Mouse (Mus musculus) gastrocnemius, postnatal 36 days (tissue): ENCODE measurements around the gene Klhl7. TPM values are rescaled to one million over a fixed set of nuclear protein-coding genes. Genes with fewer than 3 reads are reported as not detected.
A peak's percentile ranks its signal among the peaks of the same experiment; 100 is the strongest.

Experiments
- DNase-seq, 2 experiments: peaks; one replicate each; pipeline ENCODE4 v3.0.0; 2022
- intact Hi-C: fragments of 180-260 bp; cut with DNase I; formaldehyde crosslinking; loops from one replicate; pipeline ENCODE4 v1.15.1; 2025
- long read RNA-seq, 2 experiments: library from polyadenylated mRNA; stranded (forward); transcript quantifications; one replicate each; pipeline ENCODE4 v2.0.0; 2021
- total RNA-seq, 2 experiments: library from RNA; stranded (reverse); gene quantifications; 2 replicates each; pipeline ENCODE4 v1.2.3; 2021

The Klhl7 gene
- total RNA-seq, result 10 to 100 TPM; 28.8 to 35.7 TPM
- long read RNA-seq, experiment 1, transcript Klhl7-201 (11 exons, 2,966 nt), result major isoform, 6 of 12 reads
- long read RNA-seq, experiment 1, partial matches to known transcripts, result 2 of 12 reads
- long read RNA-seq, experiment 1, other reads (novel, unspliced or antisense), result 4 of 12 reads
- long read RNA-seq, experiment 2, transcript Klhl7-201 (11 exons, 2,966 nt), result major isoform, 29 of 34 reads
- long read RNA-seq, experiment 2, partial matches to known transcripts, result 0 of 34 reads
- long read RNA-seq, experiment 2, other reads (novel, unspliced or antisense), result 5 of 34 reads

DNA sequence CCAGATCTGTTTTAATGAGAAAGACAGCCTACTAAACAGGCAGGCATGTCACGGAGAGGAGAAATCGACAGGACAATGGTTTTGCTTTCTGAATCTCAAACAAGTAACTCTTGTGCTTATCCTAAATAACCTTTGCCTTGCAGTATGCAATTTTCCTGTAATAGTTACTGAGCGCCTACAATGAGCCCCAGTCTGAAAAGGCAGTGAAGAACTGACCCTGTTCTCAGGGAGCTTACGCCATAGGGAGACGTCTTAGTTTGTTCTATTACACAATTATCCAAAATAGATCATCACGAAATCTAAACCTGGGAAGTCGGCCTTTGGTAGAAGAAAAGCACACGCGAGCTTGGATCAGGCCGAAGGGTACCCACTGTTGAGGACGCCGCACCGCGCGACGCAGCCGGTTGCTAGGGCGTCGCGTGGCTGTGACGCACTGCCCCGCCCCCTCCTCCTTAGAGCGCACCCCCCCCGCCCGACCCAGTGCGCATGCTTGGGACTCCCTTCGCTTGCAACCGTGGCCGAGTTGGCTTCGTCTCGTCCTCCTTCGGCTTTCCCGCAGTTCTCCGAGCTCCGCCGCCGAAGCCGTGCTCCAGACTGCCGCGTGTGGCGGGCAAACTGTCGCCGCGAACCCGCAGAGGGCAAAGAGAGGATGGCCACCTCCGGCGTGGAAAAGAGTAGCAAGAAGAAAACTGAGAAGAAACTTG is at the start of gene Klhl7:
Gene Klhl7 (plus strand): TSS at position 500 of the 704 bp plus-strand sequence.
- peak; percentile 81 for DNase-seq
- intact Hi-C loops, result loop anchor here (2.0 kb wide), 1 partner anchor 65 kb away; the partner anchor contains the start of gene Nupl2

DNA sequence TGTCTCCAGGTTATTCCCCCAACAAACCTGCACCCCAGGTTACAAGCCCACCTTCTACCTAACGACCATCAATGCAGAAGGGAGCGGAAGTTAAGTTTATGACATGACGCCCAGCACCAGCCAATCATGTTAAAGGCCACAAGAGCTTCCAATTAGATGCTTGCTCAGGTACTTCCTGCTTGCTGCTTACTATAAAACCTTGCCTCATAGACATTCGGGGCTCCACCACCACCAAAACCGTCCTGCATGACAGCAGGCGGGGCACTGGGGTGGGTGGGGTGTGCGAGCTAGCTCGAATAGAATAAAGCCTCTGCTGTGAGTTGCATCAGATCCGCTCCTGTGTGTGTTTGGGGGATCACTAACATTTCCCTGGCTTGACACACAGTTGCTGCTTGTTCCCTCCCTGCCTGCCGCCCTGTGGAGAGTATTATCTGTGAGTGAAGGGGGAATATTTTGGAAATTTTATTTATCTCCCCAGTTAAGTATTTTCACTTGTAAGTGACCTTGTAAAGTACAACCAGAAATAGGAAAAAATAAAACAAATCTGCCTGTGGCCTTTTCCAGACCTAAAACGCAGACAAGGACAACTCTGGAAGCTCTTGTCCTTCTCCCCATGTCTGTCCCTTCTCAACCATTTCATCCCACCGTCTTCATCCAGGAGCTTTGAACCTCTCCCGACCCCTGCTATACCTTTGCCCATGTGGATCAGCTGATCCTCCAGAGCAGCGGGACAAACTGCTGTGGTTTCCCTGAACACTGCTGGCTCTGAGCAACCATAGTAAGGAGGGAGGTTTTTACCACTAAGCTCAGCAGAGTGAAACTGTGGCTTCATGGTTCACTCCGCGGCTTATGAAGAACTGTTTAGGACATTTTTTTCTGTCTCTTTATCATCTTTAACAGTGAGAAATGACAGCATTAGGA is 48.4 kb upstream of the Klhl7 start:
- no peak for DNase-seq
- intact Hi-C loops, result no loop called here

DNA sequence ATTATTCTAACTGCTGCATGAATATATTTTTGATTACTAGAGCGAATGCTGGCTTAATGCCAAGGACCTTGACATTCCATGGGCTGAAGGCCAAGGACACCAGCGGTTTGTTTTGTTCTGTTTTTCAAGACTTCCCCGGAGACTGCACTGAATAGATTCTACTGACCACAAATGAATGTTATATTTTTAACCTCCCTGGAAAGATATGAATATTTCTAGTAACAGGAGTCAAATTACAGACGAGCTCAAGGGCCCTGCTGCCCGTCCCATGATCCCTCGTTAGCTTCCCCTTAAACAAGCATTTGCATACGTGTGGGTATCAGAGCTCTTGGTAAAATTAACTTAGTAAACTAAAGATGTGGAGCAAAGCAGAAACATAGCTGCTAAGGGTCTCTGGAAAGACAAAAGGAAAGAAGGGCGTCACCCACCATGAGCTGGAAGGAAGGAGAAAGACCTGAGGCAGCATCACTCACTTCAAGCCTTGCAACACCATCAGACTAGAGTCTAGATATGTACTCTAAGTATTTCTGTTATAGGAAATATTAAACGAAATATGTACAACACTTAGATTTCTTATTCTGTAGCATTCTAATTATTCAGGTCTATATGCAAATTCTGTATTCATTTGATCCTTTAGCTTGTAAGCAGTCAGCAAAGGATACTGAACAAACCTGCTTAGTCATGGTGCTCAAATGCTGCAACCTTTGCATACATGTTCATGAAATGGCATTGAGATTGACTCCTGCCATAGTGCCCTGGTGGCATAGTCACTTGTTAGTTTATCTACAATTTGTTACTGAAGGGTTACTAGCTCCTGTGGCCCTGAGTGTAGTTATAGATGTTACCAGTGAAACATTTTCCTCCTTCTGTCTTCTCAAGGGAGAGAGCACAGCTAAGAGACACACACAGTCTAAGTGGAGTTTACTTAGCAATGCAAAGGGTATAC is 46.9 kb upstream of the Klhl7 start:
- DNase-seq, result no peak
- intact Hi-C loops, result no loop called here

DNA sequence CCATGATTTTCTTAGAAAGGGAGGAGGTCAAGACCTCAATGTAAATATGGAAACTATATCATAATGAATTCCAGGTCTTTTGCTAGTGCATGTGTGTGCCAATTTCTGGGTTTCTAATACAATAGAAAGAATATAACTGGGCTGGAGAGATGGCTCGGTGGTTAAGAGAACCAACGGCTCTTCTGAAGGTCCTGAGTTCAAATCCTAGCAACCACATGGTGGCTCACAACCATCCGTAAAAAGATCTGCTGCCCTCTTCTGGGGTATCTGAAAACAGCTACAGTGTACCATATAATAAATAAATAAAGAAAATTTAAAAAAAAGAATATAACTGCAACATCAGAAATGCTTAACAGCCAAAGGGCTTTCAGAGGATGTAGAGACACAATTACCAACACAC is 46.0 kb upstream of the Klhl7 start:
- intact Hi-C loops, result no loop called here
- DNase-seq, result no peak

DNA sequence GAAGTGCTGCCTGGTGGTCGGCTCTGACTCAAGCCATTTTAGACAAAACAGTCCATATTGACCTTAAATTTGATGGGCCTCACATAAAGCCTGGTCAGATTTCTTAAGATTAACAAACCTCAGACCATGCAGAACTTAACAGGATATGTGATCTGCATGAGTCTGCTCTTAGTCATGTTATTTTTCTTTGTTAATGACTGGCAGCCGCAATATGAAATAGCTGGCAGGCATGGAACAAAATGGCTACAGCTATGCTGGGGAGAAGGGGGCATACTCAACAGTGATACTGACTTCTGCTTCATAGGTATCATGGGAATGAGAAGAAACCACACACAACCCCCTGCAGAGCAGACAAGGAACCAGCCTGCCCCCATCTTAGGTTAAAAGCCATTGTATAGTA is 43.5 kb upstream of the Klhl7 start:
- no peak for DNase-seq
- intact Hi-C loops, result no loop called here

DNA sequence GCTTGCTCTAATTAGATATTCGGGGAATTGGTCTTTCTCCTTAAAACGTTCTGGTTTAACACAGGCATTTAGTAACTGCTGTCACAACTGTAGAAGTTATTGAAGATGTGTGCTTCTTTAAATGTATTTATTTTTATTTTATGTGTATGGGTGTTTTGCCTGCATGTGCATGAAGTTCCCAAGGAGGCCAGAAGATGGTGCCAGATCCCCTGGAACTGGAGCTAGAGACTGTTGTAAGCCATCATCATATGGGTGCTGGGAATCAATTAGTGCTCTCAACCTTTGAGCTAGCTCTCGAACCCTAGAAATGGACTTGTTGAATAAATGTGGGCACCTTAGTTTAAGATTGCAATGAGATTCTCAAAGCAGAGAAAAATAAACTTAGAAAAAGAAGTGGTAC is 42.8 kb upstream of the Klhl7 start:
- DNase-seq, result no peak
- intact Hi-C loops, result no loop called here

DNA sequence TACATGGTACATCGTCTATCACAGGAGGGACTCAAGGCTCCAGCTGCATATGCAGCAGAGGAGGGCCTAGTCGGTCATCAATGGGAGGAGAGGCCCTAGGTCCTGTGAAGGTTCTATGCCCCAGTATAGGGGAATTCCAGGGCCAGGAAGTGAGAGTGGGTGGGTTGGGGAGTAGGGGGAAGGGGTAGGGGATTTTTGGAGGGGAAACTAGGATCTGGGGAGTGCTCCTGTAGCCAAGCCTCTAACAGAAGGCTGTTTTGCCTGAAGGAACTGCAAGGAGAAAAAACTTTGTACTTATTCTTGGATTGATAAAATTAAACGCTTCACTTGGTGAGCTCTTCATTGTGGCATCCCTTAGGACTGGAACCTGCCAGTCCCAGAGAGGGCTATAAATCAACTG is 39.5 kb upstream of the Klhl7 start:
- DNase-seq, result no peak
- intact Hi-C loops, result no loop called here

DNA sequence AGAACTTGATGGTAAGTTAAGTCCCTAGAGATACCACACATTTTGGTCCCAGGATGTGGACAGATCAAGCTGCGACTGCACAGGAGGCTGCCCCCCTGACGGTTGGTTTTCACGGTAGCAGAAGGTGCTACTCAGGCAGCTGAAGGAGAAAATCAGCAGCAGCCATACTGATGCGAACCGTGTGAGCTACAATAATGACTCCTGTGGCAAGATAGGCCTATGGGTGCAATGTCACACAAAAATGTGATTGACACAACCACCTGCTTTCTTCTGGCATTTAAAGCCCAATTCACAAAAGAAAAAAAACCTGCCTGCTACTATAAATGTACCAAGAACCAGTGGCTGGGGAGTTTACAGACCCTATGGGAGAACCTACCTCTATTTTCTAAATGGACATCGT is 37.4 kb upstream of the Klhl7 start:
- intact Hi-C loops, result no loop called here
- no peak for DNase-seq

DNA sequence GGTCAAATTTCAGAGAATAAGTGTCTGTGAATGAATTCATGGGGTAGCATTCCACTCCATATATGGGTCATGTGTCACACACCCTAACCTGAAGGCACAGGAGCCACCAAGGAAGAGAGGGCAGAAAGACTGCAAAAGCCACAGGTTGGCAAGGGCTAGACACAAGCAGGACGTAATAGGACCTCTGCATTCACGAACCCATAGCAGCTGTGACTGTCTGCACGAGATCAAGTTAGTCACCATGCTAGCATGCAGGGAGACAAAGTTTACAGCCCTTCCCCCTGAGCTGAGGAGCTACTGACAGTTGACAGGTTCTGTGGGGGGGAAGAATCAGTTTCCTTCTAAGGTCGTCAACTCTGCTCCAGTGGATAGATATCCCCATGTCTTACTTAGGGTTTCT is 36.9 kb upstream of the Klhl7 start:
- intact Hi-C loops, result no loop called here

DNA sequence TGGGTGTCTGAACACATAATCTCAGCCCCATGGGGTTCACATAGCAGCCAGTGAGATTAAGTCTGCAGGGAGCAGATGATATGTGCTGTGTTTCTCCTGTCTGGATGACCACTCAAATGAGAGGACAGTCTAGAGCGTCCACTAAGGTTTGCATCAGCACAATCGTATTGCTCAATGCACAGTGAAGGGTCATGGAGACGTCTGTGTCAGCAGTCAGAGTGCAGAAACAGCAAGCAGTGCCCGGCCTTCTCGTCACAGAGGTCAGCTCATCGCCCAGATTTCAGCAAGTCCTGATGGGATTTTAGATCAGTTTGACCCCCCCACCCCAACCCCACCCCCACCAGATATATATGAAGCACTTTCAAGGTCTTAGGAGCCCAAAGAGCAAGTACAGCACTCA is 31.4 kb upstream of the Klhl7 start:
- DNase-seq, result no peak
- intact Hi-C loops, result no loop called here

More for the DNA sequence above, 36.9 kb upstream of the Klhl7 start:
- DNase-seq, result no peak

DNA sequence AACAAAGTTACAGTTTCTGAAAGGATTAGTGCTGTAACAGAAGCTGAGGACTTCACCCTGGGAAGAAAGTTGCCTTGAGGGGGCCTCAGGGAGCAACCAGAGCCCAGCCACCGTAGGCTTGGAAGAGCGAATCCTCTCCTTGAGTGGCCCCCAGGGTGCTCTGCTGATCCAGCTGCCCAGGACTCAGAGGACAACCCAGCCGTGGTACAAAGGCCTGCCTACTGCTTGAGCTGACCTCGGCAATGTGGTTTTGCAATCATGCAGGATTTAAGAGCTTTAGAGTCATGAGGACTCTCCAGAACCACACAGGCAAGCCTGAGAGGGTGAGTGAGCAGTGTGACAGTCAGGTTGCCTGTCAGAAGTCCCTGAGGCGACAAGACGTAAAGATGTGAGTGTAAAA is 28.4 kb upstream of the Klhl7 start:
- intact Hi-C loops, result no loop called here
- DNase-seq, result no peak

DNA sequence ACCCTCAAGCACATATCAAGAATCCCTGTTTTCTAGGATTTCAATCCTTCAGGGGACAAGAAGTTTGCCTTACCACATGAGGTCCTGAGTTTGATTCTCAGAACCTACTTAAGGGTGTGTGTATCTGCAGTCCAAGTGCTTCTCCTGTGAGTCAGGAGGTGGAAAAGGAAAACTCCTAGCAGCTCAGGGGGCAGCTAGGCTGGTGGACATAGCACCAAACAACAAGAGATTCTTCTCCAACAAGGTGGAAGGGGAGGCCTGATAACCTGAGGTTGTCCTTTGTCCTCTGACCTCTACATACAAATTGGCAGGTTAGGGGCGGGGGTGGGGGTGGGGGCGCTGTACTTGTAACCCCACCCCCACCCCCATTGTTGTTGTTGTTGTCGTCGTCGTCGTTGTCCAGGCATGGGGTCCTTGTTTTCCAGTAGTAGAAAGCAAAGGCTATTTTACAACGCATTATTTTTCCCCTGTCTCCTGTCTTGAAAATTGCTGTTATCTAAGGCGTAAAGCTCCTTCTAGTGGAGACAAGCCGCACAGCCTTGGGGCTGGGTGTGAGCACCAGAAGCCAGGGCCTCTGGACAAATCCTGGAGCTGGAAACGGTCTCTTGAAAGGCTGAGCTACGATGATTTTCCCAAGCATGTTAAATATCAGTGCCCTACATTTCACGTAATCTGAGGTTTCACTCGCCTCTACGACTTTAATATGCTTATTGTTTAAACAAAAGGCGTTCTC is 23.3 kb upstream of the Klhl7 start:
- intact Hi-C loops, result loop anchor here (2.0 to 5.0 kb wide), 2 partner anchors 186 to 230 kb away; no protein-coding TSS in a partner anchor
- peak; percentile 40 to 59 for DNase-seq

DNA sequence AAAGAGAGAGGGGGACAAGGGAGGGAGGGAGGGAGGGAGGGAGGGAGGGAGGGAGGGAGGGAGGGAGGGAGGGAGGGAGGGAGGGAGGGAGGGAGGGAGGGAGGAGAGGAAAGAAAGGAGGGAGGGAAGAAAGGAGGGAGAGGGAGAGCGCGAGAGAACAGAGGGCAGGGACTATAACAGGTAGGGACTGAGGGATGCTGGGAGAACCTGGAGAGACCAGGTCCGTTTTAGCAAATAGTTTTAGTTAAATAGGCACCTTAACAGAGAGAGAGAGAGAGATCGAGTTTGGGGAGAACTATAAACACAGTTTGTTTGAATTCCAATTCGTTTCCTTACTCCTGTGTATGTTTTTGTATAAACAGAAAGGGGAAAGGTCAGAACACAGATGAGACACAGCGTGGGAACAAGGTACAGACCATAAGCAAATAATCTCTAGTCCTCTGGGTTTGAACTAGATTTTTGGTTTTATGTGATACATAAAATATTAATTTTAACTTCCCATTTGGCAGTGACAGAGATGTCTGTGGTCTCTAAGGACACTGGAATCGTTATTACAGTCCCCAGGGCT is 22.6 kb upstream of the Klhl7 start:
- intact Hi-C loops, result loop anchor here (2.0 to 5.0 kb wide), 2 partner anchors 187 to 231 kb away; no protein-coding TSS in a partner anchor
- DNase-seq, result no peak

DNA sequence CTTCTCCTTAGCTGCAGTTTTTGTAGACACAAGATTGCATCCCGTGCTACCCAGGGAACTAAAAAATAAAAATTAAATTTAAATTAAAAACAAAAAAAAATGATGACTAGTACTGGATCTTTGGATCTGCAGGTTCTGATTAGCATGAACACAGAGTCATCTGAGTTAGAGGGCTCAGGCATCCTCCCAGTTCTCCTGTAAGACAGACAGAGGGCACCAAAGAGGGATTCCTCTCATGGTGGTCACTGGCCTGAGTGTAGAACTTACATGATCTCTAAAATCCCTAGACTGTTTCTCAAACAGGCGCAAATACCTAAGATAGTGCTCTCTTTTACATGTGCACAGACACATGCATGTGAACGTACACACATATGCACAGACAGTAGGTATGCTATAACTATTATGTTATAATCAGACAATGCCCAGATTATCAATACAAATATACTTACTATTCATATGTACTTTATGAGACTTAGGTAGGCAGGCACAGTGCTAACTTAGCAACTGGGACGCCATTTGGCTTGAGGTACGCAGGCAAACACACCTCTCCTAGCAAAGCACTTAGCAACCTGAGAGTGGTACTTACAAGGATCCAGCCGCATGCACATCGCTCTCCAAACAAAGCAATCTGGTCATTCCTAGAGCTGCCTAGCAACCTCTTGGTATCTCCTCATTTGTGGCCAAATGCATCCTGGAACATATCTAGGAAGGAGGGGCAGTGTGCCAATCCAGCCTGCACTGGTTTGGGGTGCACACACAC is 21.8 kb upstream of the Klhl7 start:
- intact Hi-C loops, result loop anchor here (5.0 kb wide), 1 partner anchor 231 kb away; no protein-coding TSS in a partner anchor
- DNase-seq, result no peak

DNA sequence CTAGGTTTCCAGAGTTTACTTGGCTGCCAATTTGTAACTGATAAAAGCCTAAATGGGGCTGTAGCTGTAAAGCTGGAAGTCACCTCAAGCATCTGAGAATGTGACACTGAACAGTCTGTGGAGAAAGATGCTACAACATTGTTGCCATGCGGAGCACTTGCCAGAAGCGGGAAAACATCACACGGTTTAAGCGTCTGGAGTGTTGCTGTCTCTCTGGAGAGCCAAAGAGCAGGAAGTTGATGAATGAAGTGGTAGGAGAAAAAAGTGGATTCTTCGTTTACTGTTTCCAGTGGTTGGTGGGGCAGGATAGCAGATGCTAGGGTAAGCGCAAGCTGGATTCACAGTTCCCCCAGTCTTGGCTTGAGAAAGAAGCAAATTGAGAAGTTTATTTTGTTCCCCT is 19.6 kb upstream of the Klhl7 start:
- DNase-seq, result no peak
- intact Hi-C loops, result no loop called here

DNA sequence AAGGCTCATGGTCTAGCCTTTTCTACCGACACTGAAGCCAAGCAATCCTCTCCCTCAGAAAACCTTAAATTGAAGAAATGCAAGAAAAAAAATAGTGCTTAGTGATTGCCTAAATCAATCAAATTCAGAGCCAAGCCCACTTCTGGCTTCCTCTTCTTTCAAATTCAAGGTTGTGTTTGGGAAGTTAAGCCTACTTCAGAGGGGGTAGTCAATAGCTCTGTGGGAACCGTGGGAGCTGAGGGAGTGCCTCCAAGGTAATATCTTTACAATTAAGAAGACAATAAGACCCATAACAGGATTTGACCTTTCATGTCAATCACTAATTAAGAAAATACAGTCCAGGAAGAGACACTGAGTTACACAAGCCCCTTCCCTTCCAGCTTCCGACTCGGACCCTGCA is 15.6 kb upstream of the Klhl7 start:
- intact Hi-C loops, result no loop called here
- no peak for DNase-seq

DNA sequence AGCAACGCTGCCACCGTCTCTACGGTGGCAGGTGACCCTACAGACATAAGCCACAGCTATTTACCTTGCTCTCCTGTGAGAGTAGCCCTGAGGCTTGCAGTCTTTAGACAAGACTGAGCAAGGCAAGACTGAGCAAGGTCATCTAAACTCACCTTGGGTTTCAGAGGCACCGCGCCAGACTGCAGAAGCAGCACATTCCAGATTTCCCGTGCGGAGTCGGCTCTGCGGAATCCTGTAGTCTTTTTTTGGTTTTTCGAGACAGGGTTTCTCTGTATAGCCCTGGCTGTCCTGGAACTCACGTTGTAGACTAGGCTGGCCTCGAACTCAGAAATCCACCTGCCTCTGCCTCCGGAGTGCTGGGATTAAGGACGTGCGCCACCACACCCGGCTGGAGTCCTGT is 14.2 kb upstream of the Klhl7 start:
- intact Hi-C loops, result no loop called here
- DNase-seq, result no peak

DNA sequence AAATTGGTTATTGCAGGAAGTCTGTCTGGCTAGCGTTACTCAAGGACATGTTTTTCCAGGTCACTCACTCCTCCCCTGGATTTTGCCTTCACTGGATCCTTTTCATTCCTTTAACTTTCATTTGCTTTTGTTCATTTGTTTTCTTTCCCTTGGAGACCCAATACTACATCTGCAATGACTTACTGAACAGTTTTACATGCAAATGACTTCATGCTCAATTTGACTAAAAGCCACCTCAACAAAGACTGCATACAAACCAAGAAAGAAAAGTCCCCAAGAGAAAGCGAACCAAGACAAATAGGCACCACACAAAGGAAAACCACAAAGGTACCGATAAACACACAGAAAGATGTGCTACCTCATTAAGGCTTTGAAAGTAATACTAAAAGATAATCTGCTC is 13.5 kb upstream of the Klhl7 start:
- intact Hi-C loops, result no loop called here
- DNase-seq, result no peak
